Mouse (Mus musculus) erythroblast, embryonic 14.5 days (primary cell): ENCODE measurements around the gene Chst15.

Source experiments
- GATA1 ChIP-seq: IDR thresholded peaks from 2 replicates; pipeline ENCODE4 v1.6.1; 2012; ENCODE audit warnings: low read length, inconsistent platforms, mixed read lengths
- TAL1 ChIP-seq: IDR thresholded peaks from 3 replicates; pipeline ENCODE4 v1.6.1; 2012; ENCODE audit warnings: low read length, inconsistent platforms, mixed read lengths

DNA sequence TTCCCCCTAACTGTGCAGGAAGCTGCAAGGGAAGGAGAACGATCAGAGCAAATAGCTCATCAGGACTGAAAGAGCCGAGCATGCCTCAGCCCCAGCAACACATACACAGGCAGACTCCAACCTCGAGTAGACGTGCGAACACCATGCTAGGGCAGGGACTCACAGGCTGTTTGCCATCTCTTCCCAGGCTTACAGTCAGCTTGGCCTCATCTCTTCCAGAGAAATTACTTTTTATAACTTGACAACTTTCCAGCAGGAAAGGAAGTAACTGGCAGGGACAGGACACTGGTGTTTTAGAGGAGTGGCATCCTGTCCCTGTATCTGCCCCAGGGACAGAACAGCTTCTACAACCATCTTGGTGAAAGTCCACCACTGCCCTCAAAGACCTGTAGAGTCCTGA lies 73.8 kb downstream of the Chst15 start:
- TF ChIP-seq GATA1 (no peak), TAL1 (no peak)
